Mouse (Mus musculus) midbrain, embryonic 10.5 days (tissue): ENCODE results near the gene Fkbp5. TPM values are rescaled to one million over a fixed set of nuclear protein-coding genes. Genes with fewer than 3 reads are reported as not detected.

Experiments used
- DNase-seq: peaks from one replicate; pipeline ENCODE4 v3.0.0-alpha.2; 2017; ENCODE audit warnings: low spot score
- H3K27ac ChIP-seq: fragments of 300-500 bp; sonication (generic); replicated peaks from 2 replicates; pipeline ENCODE4 v1.5.1; 2016; ENCODE audit warnings: mild to moderate bottlenecking
- H3K27me3 ChIP-seq: fragments of 300-500 bp; sonication (generic); 2 replicates; pipeline ENCODE4 v1.6.1; 2016; ENCODE audit warnings: low read depth, mild to moderate bottlenecking; ENCODE audit not compliant: poor library complexity, severe bottlenecking
- H3K36me3 ChIP-seq: fragments of 300-500 bp; sonication (generic); 2 replicates; pipeline ENCODE4 v1.6.1; 2016; ENCODE audit warnings: mild to moderate bottlenecking, moderate library complexity
- H3K4me1 ChIP-seq: fragments of 300-500 bp; sonication (generic); 2 replicates; pipeline ENCODE4 v1.6.1; 2016
- H3K4me3 ChIP-seq: fragments of 300-500 bp; sonication (generic); 2 replicates; pipeline ENCODE4 v1.5.1; 2016; ENCODE audit warnings: mild to moderate bottlenecking, moderate library complexity
- H3K9me3 ChIP-seq: fragments of 300-500 bp; sonication (generic); replicated peaks from 2 replicates; pipeline ENCODE4 v1.6.1; 2016; ENCODE audit warnings: mild to moderate bottlenecking
- WGBS: fragments of 180-500 bp; shearing (Covaris S2); methylation state at CpG from one replicate; pipeline ENCODE4 v1.1.7; 2016; 5-methylcytosine and 5-hydroxymethylcytosine counted together
- polyA plus RNA-seq: library from polyadenylated mRNA; unstranded; fragments of >200 nt; fragmentation: Nextera tagmentation; extraction: Ambion mirVana; gene quantifications from 2 replicates; pipeline ENCODE4 v1.2.1, GENCODE M21; 2016

Fkbp5 gene
- polyA plus RNA-seq, 1 experiment from 2014 or later, result 31.9 TPM

DNA sequence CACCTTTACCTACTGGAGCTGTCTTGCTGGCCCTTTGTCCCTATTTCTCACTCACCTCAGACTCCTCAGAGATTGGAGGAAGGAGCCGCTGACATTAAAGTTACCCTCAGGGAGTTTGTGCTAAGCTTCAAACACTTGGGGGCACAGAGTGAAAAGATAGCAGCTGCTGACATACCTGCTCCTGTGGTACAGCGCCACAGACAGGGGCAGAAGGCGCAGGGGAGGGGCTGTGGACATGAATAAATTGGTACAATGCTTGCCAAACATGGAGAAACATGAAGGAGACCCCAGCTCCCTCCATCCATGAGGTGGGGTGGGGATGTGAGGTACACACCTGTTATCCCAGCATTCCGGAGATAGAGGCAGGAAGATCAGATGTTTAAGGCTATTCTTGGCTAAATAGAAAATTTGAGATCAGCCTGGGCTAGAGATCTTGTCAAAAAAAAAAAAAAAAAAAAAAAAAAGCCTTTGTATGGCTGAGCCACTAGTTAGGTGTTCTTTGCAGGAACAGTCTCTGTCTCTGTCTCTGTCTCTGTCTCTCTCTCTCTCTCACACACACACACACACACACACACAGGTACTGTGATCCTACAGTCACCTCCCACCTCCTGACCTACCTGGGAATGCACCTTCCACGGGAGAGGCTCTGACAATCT, 3.9 kb upstream of the Fkbp5 start:
- H3K36me3 ChIP-seq, result no peaks in the 10 kb centered on the region
- H3K9me3 ChIP-seq, result peaks cover 8% of the 10 kb centered on the region; the same call in 1 of the 2 replicates
- H3K4me1 ChIP-seq, result peaks cover 48% of the 10 kb centered on the region
- H3K4me3 ChIP-seq, result no peak overlapping the region
- WGBS, result 69% methylated on average over 5 of the region's 5 CpGs
- H3K27ac ChIP-seq, result no peak overlapping the region
- DNase-seq, result no peak
- H3K27me3 ChIP-seq, result peaks cover 90% of the 10 kb centered on the region

DNA sequence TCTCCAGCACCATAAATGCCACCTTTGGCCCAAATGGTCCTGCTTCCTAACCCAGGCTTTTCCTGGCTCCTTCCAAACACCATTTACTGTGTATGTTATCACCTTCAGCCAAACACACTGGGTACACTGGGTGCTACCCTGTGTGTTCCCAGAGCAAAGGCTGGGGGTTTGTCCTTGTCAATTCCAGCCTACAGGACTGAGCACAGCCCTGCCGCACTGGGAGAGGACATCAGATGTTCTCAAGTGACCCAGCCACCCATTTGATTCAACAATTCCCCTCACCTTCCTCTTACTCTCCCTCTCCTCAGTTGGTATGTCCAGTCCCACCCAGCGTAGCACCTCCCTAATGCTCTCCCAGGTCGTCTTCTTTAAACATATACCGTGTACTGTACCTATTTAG, 3.2 kb upstream of the Fkbp5 start:
- WGBS, result 87% methylated on average over 4 of the region's 4 CpGs
- H3K9me3 ChIP-seq, result peaks cover 8% of the 10 kb centered on the region; the same call in 1 of the 2 replicates
- H3K27me3 ChIP-seq, result peaks cover 96% of the 10 kb centered on the region
- no peaks in the 10 kb centered on the region for H3K36me3 ChIP-seq
- no peak overlapping the region for H3K27ac ChIP-seq
- no peak overlapping the region for H3K4me3 ChIP-seq
- DNase-seq, result no peak
- peaks cover 54% of the 10 kb centered on the region for H3K4me1 ChIP-seq

DNA sequence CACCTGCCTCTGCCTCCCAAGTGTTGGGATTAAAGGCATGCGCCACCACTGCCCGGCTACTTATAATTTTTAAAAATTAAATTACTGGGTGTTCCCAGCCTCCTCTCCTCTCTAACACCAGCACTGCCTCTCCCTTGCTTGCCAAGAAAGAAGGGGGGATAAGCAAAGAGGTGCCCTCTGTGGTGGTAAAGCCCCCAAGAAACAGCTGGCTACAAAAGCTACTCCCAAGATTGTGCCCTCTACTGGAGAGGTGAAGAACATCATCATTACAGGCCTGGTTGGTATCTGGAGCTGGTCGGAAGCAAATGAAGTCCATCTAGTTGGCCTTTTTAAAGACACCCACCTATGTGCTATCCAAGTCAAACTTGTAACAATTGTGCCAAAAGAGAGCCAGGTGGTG, 2.5 kb upstream of the Fkbp5 start:
- Histone ChIP-seq H3K36me3 (no peaks in the 10 kb centered on the region), H3K4me3 (no peak overlapping the region), H3K27ac (no peak overlapping the region), H3K9me3 (peaks cover 8% of the 10 kb centered on the region; the same call in 1 of the 2 replicates), H3K4me1 (peaks cover 61% of the 10 kb centered on the region), H3K27me3 (peaks cover 98% of the 10 kb centered on the region)
- 94% methylated on average over 3 of the region's 3 CpGs for WGBS
- DNase-seq, result no peak

- DNase-seq, result no peak
- peaks cover 89% of the 10 kb centered on the region for H3K27me3 ChIP-seq
- peaks cover 8% of the 10 kb centered on the region; the same call in 1 of the 2 replicates for H3K9me3 ChIP-seq
- 21% methylated on average over 8 of the region's 8 CpGs for WGBS
- H3K36me3 ChIP-seq, result no peaks in the 10 kb centered on the region
- H3K4me1 ChIP-seq, result peaks cover 67% of the 10 kb centered on the region
- peak overlapping the region; percentile 84 for H3K27ac ChIP-seq
- peak overlapping the region; percentile 64 for H3K4me3 ChIP-seq
Measured at GRCm38 (mm10) chr17:28518615-28519071, 1.3 kb upstream of the Fkbp5 start.

DNA sequence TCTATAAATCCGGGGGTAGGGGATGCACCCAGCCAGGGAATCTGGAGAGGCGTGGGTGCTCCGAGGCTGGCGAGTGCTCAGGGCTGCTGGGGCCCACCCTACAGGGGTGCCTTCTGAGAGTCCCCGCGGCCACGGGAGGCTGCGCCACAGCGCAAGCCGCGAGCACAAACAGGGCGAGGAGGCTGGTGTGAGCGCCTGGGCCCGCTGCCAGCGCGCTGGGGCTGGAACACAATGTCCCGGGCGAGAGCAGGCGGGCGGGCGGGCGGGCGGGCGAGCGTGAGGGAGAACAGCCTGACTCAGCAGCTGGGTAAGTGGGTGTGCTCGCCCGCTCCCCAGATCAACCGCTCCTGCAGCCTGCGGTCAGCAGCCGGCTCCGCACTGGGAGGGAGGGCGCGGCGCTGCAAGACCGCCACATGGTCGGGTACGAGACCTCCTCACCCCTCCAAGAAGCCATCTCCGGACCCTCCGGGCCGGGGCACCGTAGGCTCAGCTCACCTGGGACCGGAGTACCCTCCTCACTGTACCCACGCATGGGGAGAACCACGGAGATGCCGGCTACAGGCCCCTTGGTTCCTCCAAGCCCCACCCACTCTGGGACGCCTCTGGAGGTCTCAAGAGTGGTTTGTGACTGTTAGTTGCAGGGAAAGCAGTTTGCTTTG, 758 bp upstream of the Fkbp5 start:
- no peaks in the 10 kb centered on the region for H3K36me3 ChIP-seq
- WGBS, result under 1% methylated on average over 41 of the region's 46 CpGs
- H3K4me1 ChIP-seq, result peaks cover 61% of the 10 kb centered on the region
- peak; percentile 53 for DNase-seq
- H3K9me3 ChIP-seq, result peaks cover 8% of the 10 kb centered on the region; the same call in 1 of the 2 replicates
- peak overlapping the region; percentile 64 for H3K4me3 ChIP-seq
- peaks cover 84% of the 10 kb centered on the region for H3K27me3 ChIP-seq
- peak overlapping the region; percentile 84 for H3K27ac ChIP-seq

DNA sequence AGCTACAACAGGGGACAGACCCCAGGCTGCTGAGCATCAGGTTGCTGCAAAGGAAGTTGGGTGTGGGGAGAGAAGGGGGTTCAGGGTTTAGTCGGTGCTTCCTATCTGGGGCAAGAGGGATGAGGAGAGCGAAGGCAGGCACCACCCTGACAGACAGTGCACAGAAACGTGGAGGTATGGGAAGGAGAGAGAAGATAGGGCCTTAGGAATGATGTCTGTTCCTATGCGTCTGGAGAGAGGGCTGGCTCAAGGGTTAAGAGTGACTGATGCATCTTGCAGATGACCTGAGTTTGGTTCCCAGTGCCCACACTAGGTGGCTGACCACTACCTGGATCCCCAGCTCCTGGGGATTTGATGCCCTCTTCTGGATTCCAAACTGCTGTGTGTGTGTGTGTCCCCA, 446 bp downstream of the Fkbp5 start:
- H3K36me3 ChIP-seq, result no peaks in the 10 kb centered on the region
- no peak overlapping the region for H3K27ac ChIP-seq
- 78% methylated on average over 4 of the region's 4 CpGs for WGBS
- 0 out of 2 replicates have a peak overlapping the region, but pooled peaks have one; percentile 64 for H3K4me3 ChIP-seq
- DNase-seq, result no peak
- H3K4me1 ChIP-seq, result peaks cover 60% of the 10 kb centered on the region
- H3K9me3 ChIP-seq, result peaks cover 8% of the 10 kb centered on the region; the same call in 1 of the 2 replicates
- H3K27me3 ChIP-seq, result peaks cover 81% of the 10 kb centered on the region

GRCm38 (mm10) chr17:28515431-28516341, 1.6 kb downstream of the Fkbp5 start:
- Histone ChIP-seq H3K27ac (no peak overlapping the region), H3K9me3 (peaks cover 8% of the 10 kb centered on the region; the same call in 1 of the 2 replicates), H3K27me3 (peaks cover 80% of the 10 kb centered on the region), H3K4me1 (peaks cover 70% of the 10 kb centered on the region), H3K36me3 (no peaks in the 10 kb centered on the region), H3K4me3 (no peak overlapping the region)
- no peak for DNase-seq
- WGBS, result 73% methylated on average over 10 of the region's 10 CpGs

DNA sequence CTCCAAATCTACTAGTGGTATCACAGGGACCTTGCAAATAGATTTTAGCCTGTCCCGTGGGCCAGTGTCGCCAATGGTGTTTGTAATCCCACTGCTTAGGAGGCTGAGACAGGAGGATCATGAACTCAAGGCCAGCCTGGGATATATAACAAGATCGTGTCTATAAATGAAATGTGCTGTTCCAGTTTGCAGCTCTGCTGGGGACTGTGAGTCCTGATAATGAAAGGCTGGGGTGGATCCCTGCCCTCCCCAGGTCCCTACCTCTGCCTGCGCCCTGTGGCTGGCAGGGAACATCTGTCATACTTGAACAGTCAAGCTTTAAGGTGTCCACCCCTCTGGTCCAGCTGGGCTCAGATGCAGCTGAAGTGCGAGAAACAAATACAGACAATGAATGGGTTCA, 2.8 kb downstream of the Fkbp5 start:
- Histone ChIP-seq H3K4me3 (no peak overlapping the region), H3K27me3 (peaks cover 70% of the 10 kb centered on the region), H3K4me1 (peaks cover 78% of the 10 kb centered on the region), H3K9me3 (peaks cover 8% of the 10 kb centered on the region; the same call in 1 of the 2 replicates), H3K36me3 (no peaks in the 10 kb centered on the region), H3K27ac (no peak overlapping the region)
- no peak for DNase-seq
- 72% methylated on average over 5 of the region's 5 CpGs for WGBS

GRCm38 (mm10) chr17:28513844-28514243, 3.5 kb downstream of the Fkbp5 start:
- H3K36me3 ChIP-seq, result no peaks in the 10 kb centered on the region
- 62% methylated on average over 7 of the region's 7 CpGs for WGBS
- no peak for DNase-seq
- H3K4me3 ChIP-seq, result no peak overlapping the region
- 0 out of 2 replicates have a peak, but pooled peaks cover 1% of the 10 kb centered on the region for H3K9me3 ChIP-seq
- H3K4me1 ChIP-seq, result peaks cover 76% of the 10 kb centered on the region
- H3K27me3 ChIP-seq, result peaks cover 64% of the 10 kb centered on the region
- H3K27ac ChIP-seq, result 0 out of 2 replicates have a peak overlapping the region, but pooled peaks have one; percentile 43

- Histone ChIP-seq H3K4me3 (no peak overlapping the region), H3K36me3 (no peaks in the 10 kb centered on the region), H3K9me3 (no peaks in the 10 kb centered on the region), H3K27ac (no peak overlapping the region), H3K27me3 (peaks cover 59% of the 10 kb centered on the region), H3K4me1 (peaks cover 71% of the 10 kb centered on the region)
- DNase-seq, result no peak
- WGBS, result 88% methylated on average over 1 of the region's 1 CpGs
Measured at GRCm38 (mm10) chr17:28513337-28513736, 4.0 kb downstream of the Fkbp5 start.

GRCm38 (mm10) chr17:28512696-28513095, 4.6 kb downstream of the Fkbp5 start:
- 55% methylated on average over 6 of the region's 6 CpGs for WGBS
- no peak for DNase-seq
- no peaks in the 10 kb centered on the region for H3K36me3 ChIP-seq
- no peak overlapping the region for H3K4me3 ChIP-seq
- H3K27ac ChIP-seq, result peak overlapping the region; percentile 53
- no peaks in the 10 kb centered on the region for H3K9me3 ChIP-seq
- H3K27me3 ChIP-seq, result peaks cover 52% of the 10 kb centered on the region
- peaks cover 66% of the 10 kb centered on the region for H3K4me1 ChIP-seq
